Mouse (Mus musculus) hindbrain, embryonic 10.5 days (tissue): ENCODE results near the gene Col6a6. TPM values are rescaled to one million over a fixed set of nuclear protein-coding genes. Genes with fewer than 3 reads are reported as not detected.
A peak's percentile ranks its signal among the peaks of the same experiment; 100 is the strongest.

Source experiments
- DNase-seq: peaks from one replicate; pipeline ENCODE4 v3.0.0-alpha.2; 2017; ENCODE audit warnings: low spot score
- H3K27ac ChIP-seq: fragments of 300-500 bp; sonication (generic); 2 replicates; pipeline ENCODE4 v1.5.1; 2016; ENCODE audit warnings: mild to moderate bottlenecking, moderate library complexity
- H3K27me3 ChIP-seq: fragments of 300-500 bp; sonication (generic); 2 replicates; pipeline ENCODE4 v1.6.1; 2016; ENCODE audit warnings: mild to moderate bottlenecking; ENCODE audit not compliant: poor library complexity, insufficient read depth, severe bottlenecking
- H3K36me3 ChIP-seq: fragments of 300-500 bp; sonication (generic); 2 replicates; pipeline ENCODE4 v1.6.1; 2016; ENCODE audit warnings: mild to moderate bottlenecking, moderate library complexity
- H3K4me1 ChIP-seq: fragments of 300-500 bp; sonication (generic); replicated peaks from 2 replicates; pipeline ENCODE4 v1.6.1; 2016; ENCODE audit warnings: mild to moderate bottlenecking
- H3K4me3 ChIP-seq: fragments of 300-500 bp; sonication (generic); 2 replicates; pipeline ENCODE4 v1.5.1; 2016; ENCODE audit warnings: mild to moderate bottlenecking, moderate library complexity
- H3K9me3 ChIP-seq: fragments of 300-500 bp; sonication (generic); 2 replicates; pipeline ENCODE4 v1.6.1; 2016; ENCODE audit warnings: mild to moderate bottlenecking, moderate library complexity
- WGBS: fragments of 180-500 bp; shearing (Covaris S2); methylation state at CpG from one replicate; pipeline ENCODE4 v1.1.7; 2016; 5-methylcytosine and 5-hydroxymethylcytosine counted together
- polyA plus RNA-seq: library from polyadenylated mRNA; unstranded; fragments of >200 nt; fragmentation: Nextera tagmentation; extraction: Ambion mirVana; gene quantifications from 2 replicates; pipeline ENCODE4 v1.2.1, GENCODE M21; 2016

Col6a6 gene
- polyA plus RNA-seq, 1 experiment from 2014 or later, result 0.09 TPM

- 91% methylated on average over 3 of the region's 3 CpGs for WGBS
- no peak overlapping the region for H3K27ac ChIP-seq
- H3K4me1 ChIP-seq, result no peaks in the 10 kb centered on the region
- H3K36me3 ChIP-seq, result no peaks in the 10 kb centered on the region
- no peaks in the 10 kb centered on the region for H3K9me3 ChIP-seq
- no peaks in the 10 kb centered on the region; the same call in 1 of the 2 replicates for H3K27me3 ChIP-seq
- DNase-seq, result no peak
- no peak overlapping the region for H3K4me3 ChIP-seq
Measured at GRCm38 (mm10) chr9:105712049-105712448, 115.9 kb downstream of the Col6a6 start.

DNA sequence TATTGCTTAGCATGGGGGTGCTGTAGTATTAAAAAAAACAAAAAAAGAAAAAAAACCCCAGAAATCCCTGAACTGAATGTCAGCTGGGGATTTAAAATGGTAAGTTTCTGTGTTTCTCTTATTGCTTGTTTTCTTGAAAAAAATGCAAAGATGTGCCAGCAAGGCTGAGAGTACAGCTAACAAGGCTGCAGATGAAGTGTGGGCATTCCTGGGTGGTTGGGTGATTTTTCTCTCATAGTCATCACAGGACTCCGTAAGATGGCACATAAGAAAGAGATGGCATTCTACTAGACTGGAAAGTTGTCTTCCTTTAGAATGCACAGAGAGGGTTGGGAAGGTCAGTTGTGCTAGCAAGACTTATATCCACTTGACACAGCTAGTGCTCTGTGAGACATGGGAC is 122.9 kb downstream of the Col6a6 start:
- peaks cover 8% of the 10 kb centered on the region for H3K4me1 ChIP-seq
- DNase-seq, result no peak
- no peaks in the 10 kb centered on the region; the same call in 1 of the 2 replicates for H3K27me3 ChIP-seq
- H3K4me3 ChIP-seq, result no peak overlapping the region
- H3K27ac ChIP-seq, result no peak overlapping the region
- no peaks in the 10 kb centered on the region for H3K9me3 ChIP-seq
- no peaks in the 10 kb centered on the region for H3K36me3 ChIP-seq
- 94% methylated on average over 1 of the region's 1 CpGs for WGBS

DNA sequence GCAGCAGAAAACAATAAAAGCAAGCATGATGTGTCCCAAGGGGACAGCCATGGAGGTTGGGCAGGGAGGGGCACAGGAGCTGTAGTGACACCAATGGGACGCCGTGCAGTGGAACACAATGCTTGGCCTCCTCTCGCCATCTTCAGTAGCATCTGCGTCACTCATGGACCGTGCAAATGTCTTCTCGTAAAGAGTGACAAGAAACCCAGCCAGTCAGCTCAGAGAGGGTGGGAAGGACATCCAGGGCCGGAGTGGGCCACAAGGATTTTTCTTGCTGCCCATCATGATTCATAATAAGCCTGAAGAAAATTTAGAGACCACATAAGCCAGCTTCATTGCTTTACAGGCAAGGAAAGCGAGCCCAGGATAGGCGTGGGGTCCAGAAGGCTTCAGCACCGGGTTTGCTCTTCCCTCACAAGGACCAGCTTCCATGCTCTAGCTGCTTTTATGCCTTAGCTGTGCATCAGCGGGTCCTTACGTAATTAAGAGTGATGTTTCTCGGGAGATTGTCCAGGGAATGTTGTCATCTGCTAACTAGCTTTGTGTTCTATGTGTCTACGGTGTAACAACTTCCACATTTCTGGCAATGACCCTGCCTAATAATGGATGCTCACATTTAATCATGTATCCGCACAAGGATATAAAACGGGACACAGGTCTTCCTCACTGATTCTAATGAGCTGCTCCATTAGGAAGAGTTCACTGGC is 123.6 kb downstream of the Col6a6 start:
- Histone ChIP-seq H3K27ac (no peak overlapping the region), H3K9me3 (no peaks in the 10 kb centered on the region), H3K4me1 (peaks cover 8% of the 10 kb centered on the region), H3K36me3 (no peaks in the 10 kb centered on the region), H3K4me3 (no peak overlapping the region), H3K27me3 (no peaks in the 10 kb centered on the region; the same call in 1 of the 2 replicates)
- 90% methylated on average over 16 of the region's 16 CpGs for WGBS
- DNase-seq, result no peak

GRCm38 (mm10) chr9:105701966-105702365 is 126.0 kb downstream of the Col6a6 start:
- 65% methylated on average over 9 of the region's 9 CpGs for WGBS
- H3K4me1 ChIP-seq, result peaks cover 8% of the 10 kb centered on the region
- no peaks in the 10 kb centered on the region for H3K9me3 ChIP-seq
- no peak overlapping the region for H3K4me3 ChIP-seq
- no peak overlapping the region for H3K27ac ChIP-seq
- no peaks in the 10 kb centered on the region for H3K27me3 ChIP-seq
- H3K36me3 ChIP-seq, result no peaks in the 10 kb centered on the region
- no peak for DNase-seq

DNA sequence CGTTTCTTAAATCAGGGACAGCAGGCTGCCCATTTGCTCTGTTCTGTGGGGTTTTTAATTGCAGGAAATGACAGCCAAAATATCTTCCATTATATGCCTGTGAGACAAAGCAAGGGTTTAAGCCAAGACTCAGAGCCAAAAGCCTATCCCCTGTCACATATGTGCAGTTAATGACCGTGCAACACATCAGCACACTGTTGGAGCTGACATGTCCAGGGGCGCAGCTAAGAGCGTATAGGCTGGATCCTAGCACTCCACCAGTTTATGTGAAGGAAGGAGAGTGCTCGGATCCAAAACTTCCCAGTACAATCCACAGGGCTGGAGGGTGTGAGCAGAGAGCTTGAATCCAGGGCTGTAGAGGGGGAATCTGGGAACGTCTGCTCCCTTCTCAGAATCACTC is 127.3 kb downstream of the Col6a6 start:
- DNase-seq, result no peak
- Histone ChIP-seq H3K4me3 (no peak overlapping the region), H3K9me3 (no peaks in the 10 kb centered on the region), H3K4me1 (peaks cover 8% of the 10 kb centered on the region), H3K36me3 (no peaks in the 10 kb centered on the region), H3K27me3 (no peaks in the 10 kb centered on the region), H3K27ac (no peak overlapping the region)
- 86% methylated on average over 6 of the region's 6 CpGs for WGBS

GRCm38 (mm10) chr9:105697764-105698396 is 130.1 kb downstream of the Col6a6 start:
- Histone ChIP-seq H3K27me3 (no peaks in the 10 kb centered on the region), H3K36me3 (no peaks in the 10 kb centered on the region), H3K4me3 (no peak overlapping the region), H3K27ac (no peak overlapping the region), H3K4me1 (peaks cover 8% of the 10 kb centered on the region), H3K9me3 (no peaks in the 10 kb centered on the region)
- 84% methylated on average over 9 of the region's 9 CpGs for WGBS
- no peak for DNase-seq

- DNase-seq, result no peak
- Histone ChIP-seq H3K9me3 (no peaks in the 10 kb centered on the region), H3K4me1 (no peaks in the 10 kb centered on the region), H3K4me3 (no peak overlapping the region), H3K36me3 (no peaks in the 10 kb centered on the region), H3K27me3 (no peaks in the 10 kb centered on the region), H3K27ac (no peak overlapping the region)
- WGBS, result 93% methylated on average over 7 of the region's 7 CpGs
Measured at GRCm38 (mm10) chr9:105696818-105697564, 131.0 kb downstream of the Col6a6 start.

GRCm38 (mm10) chr9:105693854-105694253 is 134.1 kb downstream of the Col6a6 start:
- Histone ChIP-seq H3K27me3 (no peaks in the 10 kb centered on the region), H3K9me3 (no peaks in the 10 kb centered on the region), H3K4me1 (no peaks in the 10 kb centered on the region), H3K4me3 (no peak overlapping the region), H3K36me3 (peaks cover 9% of the 10 kb centered on the region; the same call in 1 of the 2 replicates), H3K27ac (no peak overlapping the region)
- whole genome bisulfite sequencing, result 3% methylated on average over 5 of the region's 5 CpGs
- peak; percentile 86 for DNase-seq

GRCm38 (mm10) chr9:105693056-105693455 is 134.9 kb downstream of the Col6a6 start:
- 92% methylated on average over 9 of the region's 9 CpGs for WGBS
- no peaks in the 10 kb centered on the region for H3K27me3 ChIP-seq
- H3K27ac ChIP-seq, result no peak overlapping the region
- H3K36me3 ChIP-seq, result peaks cover 17% of the 10 kb centered on the region
- no peak for DNase-seq
- no peak overlapping the region for H3K4me3 ChIP-seq
- no peaks in the 10 kb centered on the region for H3K4me1 ChIP-seq
- no peaks in the 10 kb centered on the region for H3K9me3 ChIP-seq

DNA sequence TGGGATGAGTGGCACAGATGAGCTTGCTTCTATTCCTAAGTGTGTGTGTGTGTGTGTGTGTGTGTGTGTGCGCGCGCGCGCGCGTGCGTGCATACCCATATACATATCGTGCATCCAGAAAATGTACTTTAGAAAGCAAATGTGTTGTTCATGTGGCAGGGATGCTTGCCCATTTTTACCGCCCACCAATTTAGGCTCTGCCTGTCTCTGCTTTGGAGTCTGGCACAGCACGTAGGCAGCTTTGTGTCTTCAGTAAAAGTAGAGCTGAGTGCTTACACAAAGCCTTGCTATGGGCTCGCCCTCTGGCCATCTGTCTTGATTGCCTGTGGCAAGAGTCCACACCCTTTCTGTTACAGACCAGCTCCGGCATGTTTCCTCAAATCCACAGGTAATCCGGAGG is 135.5 kb downstream of the Col6a6 start:
- DNase-seq, result no peak
- H3K27ac ChIP-seq, result no peak overlapping the region
- 92% methylated on average over 14 of the region's 14 CpGs for WGBS

GRCm38 (mm10) chr9:105689485-105689884 is 138.5 kb downstream of the Col6a6 start:
- Histone ChIP-seq H3K36me3 (peaks cover 53% of the 10 kb centered on the region), H3K27ac (no peak overlapping the region), H3K4me3 (no peak overlapping the region), H3K9me3 (no peaks in the 10 kb centered on the region), H3K4me1 (no peaks in the 10 kb centered on the region), H3K27me3 (no peaks in the 10 kb centered on the region)
- no peak for DNase-seq
- 60% methylated on average over 7 of the region's 7 CpGs for WGBS

More for the DNA sequence above, 135.5 kb downstream of the Col6a6 start:
- Histone ChIP-seq H3K4me3 (no peak overlapping the region), H3K9me3 (no peaks in the 10 kb centered on the region), H3K27me3 (no peaks in the 10 kb centered on the region), H3K4me1 (no peaks in the 10 kb centered on the region), H3K36me3 (peaks cover 23% of the 10 kb centered on the region)

DNA sequence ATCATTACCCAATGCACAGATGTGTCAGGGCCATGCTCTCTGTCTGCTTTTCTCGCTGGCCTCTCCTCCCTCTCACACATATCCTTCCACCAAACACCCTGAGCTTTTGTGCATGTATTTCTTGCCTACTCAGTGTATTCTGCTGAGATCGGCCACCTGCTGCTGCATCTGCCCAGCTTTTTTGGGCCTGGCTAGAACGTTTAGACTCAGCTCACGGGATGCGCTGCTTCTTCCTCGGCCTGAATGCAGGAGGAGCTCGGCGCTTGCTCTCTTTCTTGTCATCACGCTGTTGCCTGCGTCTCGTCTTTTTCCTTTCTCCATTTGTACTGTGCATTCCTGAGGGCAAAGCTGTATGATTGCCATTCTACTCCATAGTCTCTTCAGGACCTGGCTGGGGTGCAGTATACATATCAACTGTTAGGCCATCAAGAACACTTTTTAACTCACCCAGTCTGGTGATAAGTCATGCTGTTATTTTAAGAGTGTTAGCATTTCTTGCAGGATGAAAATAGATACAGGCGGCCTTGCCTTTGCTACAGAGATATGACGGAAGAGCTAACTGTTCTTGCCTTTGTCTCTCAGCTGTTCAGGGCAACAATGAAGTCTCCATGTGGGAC is 143.3 kb downstream of the Col6a6 start:
- WGBS, result 93% methylated on average over 13 of the region's 13 CpGs
- Histone ChIP-seq H3K27ac (no peak overlapping the region), H3K36me3 (peaks cover 92% of the 10 kb centered on the region), H3K27me3 (no peaks in the 10 kb centered on the region), H3K9me3 (no peaks in the 10 kb centered on the region), H3K4me3 (no peak overlapping the region), H3K4me1 (no peaks in the 10 kb centered on the region)
- no peak for DNase-seq
